8 mouse cellular contexts compared by ENCODE assay signal in the genomic region with DNA sequence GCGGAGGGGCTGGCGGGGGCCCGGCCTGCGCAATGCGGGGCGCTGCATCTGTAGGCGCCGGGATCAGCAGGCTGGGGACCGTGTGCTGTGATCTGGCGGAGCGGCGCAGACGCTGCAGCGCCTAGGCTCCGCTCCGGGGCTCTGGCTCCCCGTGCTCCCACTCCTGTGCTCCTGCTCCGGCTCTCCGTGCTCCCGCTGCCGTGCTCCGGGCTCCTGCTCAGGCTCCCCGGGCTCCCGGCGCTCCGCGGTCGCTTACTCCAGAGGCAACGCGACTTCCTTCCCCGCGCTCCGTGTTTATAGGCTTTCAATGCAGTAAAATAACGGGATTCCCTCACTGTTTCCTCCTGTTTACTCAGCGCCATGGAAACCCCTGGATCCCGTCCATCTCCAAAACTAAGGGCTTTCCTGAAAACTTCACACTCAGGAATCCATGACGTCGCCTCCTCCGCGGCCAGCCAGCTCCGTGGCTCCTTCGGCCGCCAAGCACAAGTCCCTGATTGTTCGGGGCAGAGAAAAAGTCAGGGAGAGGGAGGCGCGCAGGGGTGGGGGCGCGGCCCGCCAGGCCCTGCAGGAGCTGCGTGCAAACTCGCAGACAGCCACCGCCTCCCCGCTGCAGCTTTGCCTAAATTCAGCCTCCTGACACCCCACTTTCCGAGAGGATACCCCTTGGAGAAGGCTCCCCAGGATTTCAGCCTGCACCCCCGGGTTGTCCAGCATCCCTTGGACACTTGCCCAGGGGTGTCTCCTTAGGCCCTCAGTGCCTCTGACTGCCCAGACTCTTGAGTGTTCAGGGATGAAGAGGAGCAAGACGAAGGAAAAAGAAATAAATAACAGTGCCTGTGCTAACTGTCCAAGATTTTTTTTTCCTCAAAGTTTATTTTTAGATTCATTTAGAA. TPM values are rescaled to one million over a fixed set of nuclear protein-coding genes. Genes with fewer than 3 reads are reported as not detected.
DNase-seq lines count a peak whose midpoint lies in the region; ATAC-seq lines count a peak whose summit lies in the region.

Gene Nfatc2 (minus strand): TSS at position 167 of the 896 bp plus-strand sequence.

- H3K27me3 ChIP-seq in forebrain, embryonic 13.5 days: peaks cover 58% of the 10 kb centered on the region
- H3K27me3 ChIP-seq in heart, embryonic 16.5 days (ENCODE audit: control insufficient read depth, insufficient read depth, low read length): peaks cover 12% of the 10 kb centered on the region
- peaks cover 76% of the 10 kb centered on the region for H3K27me3 ChIP-seq in liver, embryonic 12.5 days (replicated peaks)
- peaks cover 72% of the 10 kb centered on the region for H3K27me3 ChIP-seq in neural tube, embryonic 13.5 days

- ATAC-seq in forebrain, embryonic 13.5 days: peak; percentile 83
- peak; percentile 58 for ATAC-seq in heart, embryonic 16.5 days (replicated peaks; ENCODE audit: extremely low read depth, insufficient read depth, low FRiP score)
- no peak for ATAC-seq in liver, embryonic 12.5 days
- peak; percentile 82 for ATAC-seq in neural tube, embryonic 13.5 days (ENCODE audit: low read depth)

- under 1% methylated on average over 41 of the region's 56 CpGs for WGBS in forebrain, embryonic 13.5 days
- WGBS in heart, embryonic 16.5 days: 2% methylated on average over 56 of the region's 56 CpGs
- 4% methylated on average over 56 of the region's 56 CpGs for WGBS in liver, embryonic 12.5 days (ENCODE audit: insufficient replicate concordance)
- under 1% methylated on average over 56 of the region's 56 CpGs for WGBS in neural tube, embryonic 13.5 days

- H3K36me3 ChIP-seq in forebrain, embryonic 13.5 days (ENCODE audit: poor library complexity, severe bottlenecking): no peaks in the 10 kb centered on the region
- no peaks in the 10 kb centered on the region for H3K36me3 ChIP-seq in heart, embryonic 16.5 days (ENCODE audit: control insufficient read depth, insufficient read depth)
- H3K36me3 ChIP-seq in liver, embryonic 12.5 days: no peaks in the 10 kb centered on the region
- no peaks in the 10 kb centered on the region for H3K36me3 ChIP-seq in neural tube, embryonic 13.5 days

- peak; percentile 52 for DNase-seq in CD4-positive, CD25-positive, alpha-beta regulatory T cell, adult 2 months (ENCODE audit: low read depth, low spot score)
- DNase-seq in brain, embryonic 18.5 days (ENCODE audit: low read depth, low spot score): peak; percentile 68
- DNase-seq in kidney, postnatal 14 days: peak; percentile 89
- peak; percentile 81 to 88 for DNase-seq in urinary bladder, postnatal 4 days (ENCODE audit: low spot score in 2 of 2)

- no peaks in the 10 kb centered on the region for H3K9me3 ChIP-seq in forebrain, embryonic 13.5 days (replicated peaks)
- H3K9me3 ChIP-seq in heart, embryonic 16.5 days (replicated peaks; ENCODE audit: control insufficient read depth, low read length): no peaks in the 10 kb centered on the region
- no peaks in the 10 kb centered on the region for H3K9me3 ChIP-seq in liver, embryonic 12.5 days (replicated peaks)
- no peaks in the 10 kb centered on the region for H3K9me3 ChIP-seq in neural tube, embryonic 13.5 days

- H3K27ac ChIP-seq in forebrain, embryonic 13.5 days: peak within 1 kb of the TSS; percentile 12; the same call in 1 of the 2 replicates
- peak within 1 kb of the TSS; percentile 41 for H3K27ac ChIP-seq in heart, embryonic 16.5 days (ENCODE audit: low read length)
- H3K27ac ChIP-seq in liver, embryonic 12.5 days: no peak within 1 kb of the TSS
- H3K27ac ChIP-seq in neural tube, embryonic 13.5 days (replicated peaks): peak within 1 kb of the TSS; percentile 79

- peaks cover 29% of the 10 kb centered on the region for H3K4me1 ChIP-seq in forebrain, embryonic 13.5 days
- H3K4me1 ChIP-seq in heart, embryonic 16.5 days (ENCODE audit: control insufficient read depth, insufficient read depth, low read length): peaks cover 34% of the 10 kb centered on the region
- peaks cover 20% of the 10 kb centered on the region for H3K4me1 ChIP-seq in liver, embryonic 12.5 days
- H3K4me1 ChIP-seq in neural tube, embryonic 13.5 days (replicated peaks): peaks cover 44% of the 10 kb centered on the region

- H3K4me2 ChIP-seq in forebrain, embryonic 13.5 days: peak within 1 kb of the TSS; percentile 90
- peak within 1 kb of the TSS; percentile 87 for H3K4me2 ChIP-seq in heart, embryonic 16.5 days (ENCODE audit: low read depth, low read length)
- H3K4me2 ChIP-seq in liver, embryonic 12.5 days: peak within 1 kb of the TSS; percentile 58
- H3K4me2 ChIP-seq in neural tube, embryonic 13.5 days: peak within 1 kb of the TSS; percentile 71

- H3K9ac ChIP-seq in forebrain, embryonic 13.5 days: peak within 1 kb of the TSS; percentile 72
- H3K9ac ChIP-seq in heart, embryonic 16.5 days (ENCODE audit: low read length): peak within 1 kb of the TSS; percentile 72
- H3K9ac ChIP-seq in liver, embryonic 12.5 days: no peak within 1 kb of the TSS
- peak within 1 kb of the TSS; percentile 73 for H3K9ac ChIP-seq in neural tube, embryonic 13.5 days

- peak within 1 kb of the TSS; percentile 52 for H3K4me3 ChIP-seq in forebrain, embryonic 13.5 days
- H3K4me3 ChIP-seq in heart, embryonic 16.5 days (ENCODE audit: low read length): peak within 1 kb of the TSS; percentile 60
- peak within 1 kb of the TSS; percentile 30 for H3K4me3 ChIP-seq in liver, embryonic 12.5 days
- peak within 1 kb of the TSS; percentile 48 for H3K4me3 ChIP-seq in neural tube, embryonic 13.5 days

RNA-seq across cellular contexts. Expression of gene Nfatc2, which starts in this region (rescaled TPM):
- 1.5 and 1.7 TPM in 2 replicates for polyA plus RNA-seq in forebrain, embryonic 13.5 days (2015; fragmentation: Nextera tagmentation; extraction: Ambion mirVana)
- 10.0 and 10.9 TPM in 2 replicates for polyA plus RNA-seq in heart, embryonic 16.5 days (2015; fragmentation: Nextera tagmentation; extraction: Ambion mirVana)
- 0.29 and 0.41 TPM in 2 replicates for polyA plus RNA-seq in liver, embryonic 12.5 days (2016; fragmentation: Nextera tagmentation; extraction: Ambion mirVana)
- polyA plus RNA-seq in neural tube, embryonic 13.5 days (2015; fragmentation: Nextera tagmentation; extraction: Ambion mirVana): 1.7 and 1.8 TPM in 2 replicates
